Mouse (Mus musculus): ENCODE data around the gene Cep128. TPM values are rescaled to one million over a fixed set of nuclear protein-coding genes. Genes with fewer than 3 reads are reported as not detected.

Cep128 gene
- polyA plus RNA-seq, 1 experiment from 2014 or later, result 1.5 TPM

- ATAC-seq (ENCODE audit: low FRiP score, low TSS enrichment) (no peak), DNase-seq (ENCODE audit: low spot score) (no peak)
- TF ChIP-seq EP300 (optimal IDR thresholded peaks at IDR 0.05) (no peak), CTCF (IDR thresholded peaks at IDR 0.05; ENCODE audit: low read depth) (no peak)
- Histone ChIP-seq H3K27me3 (ENCODE audit: control insufficient read depth, insufficient read depth, low read length) (no peaks in the 10 kb centered on the region), H3K4me2 (replicated peaks; ENCODE audit: low read depth) (no peak overlapping the region), H3K4me1 (replicated peaks; ENCODE audit: control insufficient read depth, insufficient read depth) (no peaks in the 10 kb centered on the region), H3K36me3 (ENCODE audit: control insufficient read depth, insufficient read depth, low read length) (no peaks in the 10 kb centered on the region), H3K27ac (replicated peaks) (no peak overlapping the region), H3K9me3 (ENCODE audit: control insufficient read depth, low read length) (no peaks in the 10 kb centered on the region), H3K9ac (ENCODE audit: low read length) (no peak overlapping the region), H3K4me3 (ENCODE audit: low read depth, low read length) (no peak overlapping the region)
- 89% methylated on average over 2 of the region's 2 CpGs for WGBS
Measured at GRCm38 (mm10) chr12:91070551-91071045, 313.6 kb downstream of the Cep128 start.

GRCm38 (mm10) chr12:91067083-91067441 is 317.1 kb downstream of the Cep128 start:
- Histone ChIP-seq H3K4me2 (replicated peaks; ENCODE audit: low read depth) (no peak overlapping the region), H3K4me1 (replicated peaks; ENCODE audit: control insufficient read depth, insufficient read depth) (no peaks in the 10 kb centered on the region)
- ATAC-seq (ENCODE audit: low FRiP score, low TSS enrichment), result no peak

GRCm38 (mm10) chr12:91066286-91067082 is 317.7 kb downstream of the Cep128 start:
- no peak overlapping the region for H3K9ac ChIP-seq (ENCODE audit: low read length)
- H3K27ac ChIP-seq (replicated peaks), result no peak overlapping the region
- H3K36me3 ChIP-seq (ENCODE audit: control insufficient read depth, insufficient read depth, low read length), result no peaks in the 10 kb centered on the region
- DNase-seq (ENCODE audit: low spot score) (no peak), ATAC-seq (ENCODE audit: low FRiP score, low TSS enrichment) (no peak)
- H3K4me2 ChIP-seq (replicated peaks; ENCODE audit: low read depth), result no peak overlapping the region
- no peaks in the 10 kb centered on the region for H3K27me3 ChIP-seq (ENCODE audit: control insufficient read depth, insufficient read depth, low read length)
- H3K4me3 ChIP-seq (ENCODE audit: low read depth, low read length), result no peak overlapping the region
- no peaks in the 10 kb centered on the region for H3K4me1 ChIP-seq (replicated peaks; ENCODE audit: control insufficient read depth, insufficient read depth)
- H3K9me3 ChIP-seq (ENCODE audit: control insufficient read depth, low read length), result no peaks in the 10 kb centered on the region
- no peak for TF ChIP-seq EP300 (optimal IDR thresholded peaks at IDR 0.05)
- no peak for TF ChIP-seq CTCF (IDR thresholded peaks at IDR 0.05; ENCODE audit: low read depth)
- 80% methylated on average over 5 of the region's 5 CpGs for WGBS

More at GRCm38 (mm10) chr12:91067083-91067441, 317.1 kb downstream of the Cep128 start:
- Histone ChIP-seq H3K9ac (ENCODE audit: low read length) (no peak overlapping the region), H3K27me3 (ENCODE audit: control insufficient read depth, insufficient read depth, low read length) (no peaks in the 10 kb centered on the region), H3K9me3 (ENCODE audit: control insufficient read depth, low read length) (no peaks in the 10 kb centered on the region), H3K27ac (replicated peaks) (no peak overlapping the region), H3K4me3 (ENCODE audit: low read depth, low read length) (no peak overlapping the region), H3K36me3 (ENCODE audit: control insufficient read depth, insufficient read depth, low read length) (no peaks in the 10 kb centered on the region)
- 89% methylated on average over 2 of the region's 2 CpGs for WGBS
- TF ChIP-seq EP300 (optimal IDR thresholded peaks at IDR 0.05), result no peak
- TF ChIP-seq CTCF (IDR thresholded peaks at IDR 0.05; ENCODE audit: low read depth), result no peak
- DNase-seq (ENCODE audit: low spot score), result no peak

- DNase-seq (ENCODE audit: low spot score), result no peak
- Histone ChIP-seq H3K27me3 (ENCODE audit: control insufficient read depth, insufficient read depth, low read length) (no peaks in the 10 kb centered on the region), H3K27ac (replicated peaks) (no peak overlapping the region), H3K36me3 (ENCODE audit: control insufficient read depth, insufficient read depth, low read length) (no peaks in the 10 kb centered on the region), H3K9me3 (ENCODE audit: control insufficient read depth, low read length) (no peaks in the 10 kb centered on the region), H3K4me1 (replicated peaks; ENCODE audit: control insufficient read depth, insufficient read depth) (no peaks in the 10 kb centered on the region), H3K4me3 (ENCODE audit: low read depth, low read length) (no peak overlapping the region), H3K9ac (ENCODE audit: low read length) (no peak overlapping the region), H3K4me2 (replicated peaks; ENCODE audit: low read depth) (no peak overlapping the region)
- no peak for TF ChIP-seq EP300 (optimal IDR thresholded peaks at IDR 0.05)
- TF ChIP-seq CTCF (IDR thresholded peaks at IDR 0.05; ENCODE audit: low read depth), result no peak
- no peak for ATAC-seq (ENCODE audit: low FRiP score, low TSS enrichment)
- 85% methylated on average over 3 of the region's 3 CpGs for WGBS
Measured at GRCm38 (mm10) chr12:91065423-91065822, 318.8 kb downstream of the Cep128 start.

- ATAC-seq (ENCODE audit: low FRiP score, low TSS enrichment), result no peak
- no peak overlapping the region for H3K27ac ChIP-seq (replicated peaks)
- no peak for DNase-seq (ENCODE audit: low spot score)
Measured at GRCm38 (mm10) chr12:91064368-91064999, 319.7 kb downstream of the Cep128 start.

More at GRCm38 (mm10) chr12:91064368-91064999, 319.7 kb downstream of the Cep128 start:
- no peak for TF ChIP-seq CTCF (IDR thresholded peaks at IDR 0.05; ENCODE audit: low read depth)
- TF ChIP-seq EP300 (optimal IDR thresholded peaks at IDR 0.05), result no peak
- Histone ChIP-seq H3K9me3 (ENCODE audit: control insufficient read depth, low read length) (no peaks in the 10 kb centered on the region), H3K4me3 (ENCODE audit: low read depth, low read length) (no peak overlapping the region), H3K4me2 (replicated peaks; ENCODE audit: low read depth) (no peak overlapping the region), H3K27me3 (ENCODE audit: control insufficient read depth, insufficient read depth, low read length) (no peaks in the 10 kb centered on the region), H3K9ac (ENCODE audit: low read length) (no peak overlapping the region), H3K36me3 (ENCODE audit: control insufficient read depth, insufficient read depth, low read length) (no peaks in the 10 kb centered on the region), H3K4me1 (replicated peaks; ENCODE audit: control insufficient read depth, insufficient read depth) (no peaks in the 10 kb centered on the region)
